25 mouse cellular contexts compared by ENCODE assay signal in genomic region chr16:91601081-91601480, GRCm38 (mm10).
"Had no signal": no experiment of that assay in that cellular context is flagged by ENCODE, and none has a peak within 500 bp of the region (broad histone marks: within the 10 kb centered on the region; RNA-seq: fewer than 3 reads in every experiment).

No protein-coding gene starts in this region.

- H3K9ac ChIP-seq: heart, embryonic 12.5 days; hindbrain, embryonic 12.5 days; hindbrain, embryonic 14.5 days; intestine, embryonic 15.5 days; limb, embryonic 12.5 days had no signal

- H3K27me3 ChIP-seq: intestine, embryonic 15.5 days had no signal

- H3K36me3 ChIP-seq: heart, embryonic 10.5 days; heart, embryonic 12.5 days; hindbrain, embryonic 10.5 days; hindbrain, embryonic 12.5 days; intestine, embryonic 15.5 days; limb, embryonic 10.5 days; limb, embryonic 12.5 days had no signal

- H3K4me3 ChIP-seq: gastrocnemius, adult 2 months; heart, embryonic 10.5 days; heart, embryonic 12.5 days; hindbrain, embryonic 10.5 days; hindbrain, embryonic 12.5 days; intestine, embryonic 15.5 days; layer of hippocampus, adult 2 months; left cerebral cortex, adult 2 months; limb, embryonic 10.5 days; limb, embryonic 12.5 days had no signal

- H3K4me2 ChIP-seq: heart, embryonic 12.5 days; hindbrain, embryonic 12.5 days; hindbrain, embryonic 14.5 days; intestine, embryonic 15.5 days; limb, embryonic 12.5 days had no signal

- H3K27ac ChIP-seq: gastrocnemius, adult 2 months; heart, embryonic 10.5 days; hindbrain, embryonic 10.5 days; hindbrain, embryonic 12.5 days; hindbrain, embryonic 14.5 days; intestine, embryonic 15.5 days; layer of hippocampus, adult 2 months; left cerebral cortex, adult 2 months; limb, embryonic 10.5 days; limb, embryonic 12.5 days had no signal

- ATAC-seq: hindbrain, embryonic 16.5 days; inflammation-experienced regulatory T-cells, adult 6 months; intestine, embryonic 15.5 days; intestine, postnatal 0 days had no signal

- DNase-seq: gastrocnemius, adult 2 months; gastrocnemius, postnatal 10 days; gastrocnemius, postnatal 25 days; heart, adult 18-20 months; heart, postnatal 10 days; heart, postnatal 4 days; kidney, adult 18-20 months; kidney, adult 8-10 months; kidney, postnatal 10 days; kidney, postnatal 25 days; kidney, postnatal 4 days; liver had no signal

- H3K9me3 ChIP-seq: heart, embryonic 10.5 days; heart, embryonic 12.5 days; hindbrain, embryonic 10.5 days; hindbrain, embryonic 12.5 days; intestine, embryonic 15.5 days; limb, embryonic 10.5 days; limb, embryonic 12.5 days had no signal
